Mouse (Mus musculus): ENCODE results near the gene Tspan9.
A peak's percentile ranks its signal among the peaks of the same experiment; 100 is the strongest.

Tspan9 gene

GRCm38 (mm10) chr6:127981176-127981575 lies 162.2 kb downstream of the Tspan9 start:
- peak; percentile 25 to 31 for DNase-seq (ENCODE audit: low spot score in 2 of 2)

GRCm38 (mm10) chr6:127980381-127981045 lies 162.9 kb downstream of the Tspan9 start:
- no peak for DNase-seq (ENCODE audit: low spot score in 2 of 2)

- no peak for DNase-seq (ENCODE audit: low spot score in 2 of 2)
These were observed 163.6 kb downstream of the Tspan9 start for GRCm38 (mm10) chr6:127979831-127980230.

DNA sequence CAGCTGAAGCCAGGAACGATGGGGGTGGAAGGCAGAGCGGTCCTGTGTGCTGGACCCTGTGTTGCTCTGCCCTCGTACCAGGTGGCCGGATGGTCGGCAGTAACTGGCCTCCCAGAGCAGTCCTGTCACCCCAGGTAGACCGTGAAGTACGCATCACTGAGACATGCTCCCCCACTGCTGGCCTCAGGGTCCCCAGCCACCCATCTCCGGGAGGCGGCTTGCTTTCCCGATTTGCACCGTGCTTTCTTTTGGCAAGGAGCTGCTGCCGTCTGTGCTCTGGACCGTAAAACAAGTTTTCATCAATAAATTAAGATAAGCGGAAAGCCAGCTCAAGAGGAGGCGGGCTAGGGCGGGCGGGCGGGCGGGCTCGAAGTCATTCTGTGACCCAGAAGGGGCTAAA lies 164.5 kb downstream of the Tspan9 start:
- no peak for DNase-seq (ENCODE audit: low spot score in 2 of 2)

GRCm38 (mm10) chr6:127976695-127977094 lies 166.7 kb downstream of the Tspan9 start:
- DNase-seq (ENCODE audit: low spot score in 2 of 2) = no peak

DNA sequence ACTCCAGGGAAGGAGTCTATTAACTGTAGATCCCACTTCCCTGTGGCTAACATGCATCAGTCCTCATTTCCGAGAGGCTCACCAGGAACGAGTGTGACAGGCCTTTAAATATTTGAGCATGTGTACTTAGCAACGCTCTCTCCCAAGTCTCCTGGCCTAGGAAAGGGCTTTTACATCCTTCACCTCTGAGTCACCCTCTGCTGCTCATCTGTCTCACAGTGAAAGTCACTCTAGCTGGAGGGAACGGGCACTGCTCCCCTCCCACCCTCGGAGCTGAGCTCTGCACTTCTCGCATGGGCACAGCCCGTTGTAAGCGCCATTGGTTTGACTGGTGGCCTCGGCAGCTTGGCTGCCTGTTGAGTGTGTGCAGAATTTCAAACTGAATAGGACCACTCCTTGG lies 169.4 kb downstream of the Tspan9 start:
- DNase-seq (ENCODE audit: low spot score in 2 of 2) = no peak

- no peak for DNase-seq (ENCODE audit: low spot score in 2 of 2)
These were observed 169.8 kb downstream of the Tspan9 start for GRCm38 (mm10) chr6:127973553-127973952.

GRCm38 (mm10) chr6:127971931-127972330 lies 171.5 kb downstream of the Tspan9 start:
- DNase-seq (ENCODE audit: low spot score in 2 of 2) = no peak

DNA sequence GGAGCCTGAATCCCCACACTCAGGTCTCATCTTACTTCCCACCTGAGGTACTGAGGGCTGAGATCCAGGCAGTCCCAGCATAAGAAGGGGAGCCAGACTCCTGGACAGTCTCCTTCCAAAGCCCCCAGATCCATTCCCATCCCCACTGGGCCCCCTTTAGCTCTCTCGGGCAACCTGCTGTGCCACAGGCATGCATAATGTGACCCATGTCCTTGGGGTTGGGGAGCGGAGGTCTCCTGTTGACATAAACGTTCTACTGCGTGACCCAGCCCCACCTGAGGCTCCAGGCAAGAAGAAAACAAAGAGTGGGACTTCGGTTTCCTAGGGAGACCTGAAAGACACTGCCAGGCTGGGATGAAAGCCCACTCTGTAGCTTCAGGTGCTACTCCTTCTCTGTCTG lies 172.5 kb downstream of the Tspan9 start:
- DNase-seq (ENCODE audit: low spot score in 2 of 2) = no peak

GRCm38 (mm10) chr6:127970120-127970519 lies 173.3 kb downstream of the Tspan9 start:
- DNase-seq (ENCODE audit: low spot score in 2 of 2) = peak; percentile 88 to 89

GRCm38 (mm10) chr6:127969709-127970108 lies 173.7 kb downstream of the Tspan9 start:
- no peak for DNase-seq (ENCODE audit: low spot score in 2 of 2)

- DNase-seq (ENCODE audit: low spot score in 2 of 2) = peak; percentile 70 to 78
These were observed 177.9 kb downstream of the Tspan9 start for GRCm38 (mm10) chr6:127965497-127965896.

DNA sequence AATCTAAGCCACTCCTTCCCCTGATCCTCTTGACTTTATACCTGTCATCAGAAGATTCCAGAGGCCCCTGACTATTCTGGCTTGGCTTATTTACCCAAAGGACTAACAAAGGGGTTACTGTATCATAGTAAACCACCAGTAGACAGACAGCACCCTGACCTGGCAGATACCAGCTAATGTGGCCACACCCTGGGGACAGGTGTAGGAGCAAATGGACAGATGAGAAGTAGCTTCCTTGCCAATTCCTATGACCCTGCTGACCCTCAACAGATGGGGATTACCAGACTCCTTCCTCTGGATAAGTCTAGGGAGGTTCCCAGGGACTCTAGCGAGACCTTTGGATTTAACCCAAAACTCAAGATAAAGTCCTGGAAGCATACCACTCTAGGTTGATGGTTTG lies 183.2 kb downstream of the Tspan9 start:
- no peak for DNase-seq (ENCODE audit: low spot score in 2 of 2)

DNA sequence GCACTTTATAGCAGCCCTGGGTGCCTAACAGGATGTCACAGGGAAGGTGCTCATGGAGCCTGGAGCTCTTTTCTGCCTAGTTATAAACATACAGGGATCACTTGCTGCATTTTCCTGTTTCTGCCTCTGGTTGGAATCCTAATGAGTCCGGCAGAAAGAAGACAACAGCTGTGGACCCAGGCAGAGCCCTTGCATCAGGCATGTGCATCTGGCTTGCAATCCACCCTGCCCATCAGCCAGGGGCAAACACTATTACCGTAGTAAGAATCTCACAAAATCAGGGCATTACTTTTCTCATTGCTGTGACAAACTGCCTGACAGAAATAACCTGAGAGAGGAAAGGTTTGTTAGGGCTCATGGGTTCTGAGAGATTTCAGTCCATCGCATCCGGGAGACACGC lies 187.2 kb downstream of the Tspan9 start:
- no peak for DNase-seq (ENCODE audit: low spot score in 2 of 2)

- no peak for DNase-seq (ENCODE audit: low spot score in 2 of 2)
These were observed 190.3 kb downstream of the Tspan9 start for GRCm38 (mm10) chr6:127953071-127953470.

GRCm38 (mm10) chr6:127949885-127950284 lies 193.5 kb downstream of the Tspan9 start:
- DNase-seq (ENCODE audit: low spot score in 2 of 2) = no peak

DNA sequence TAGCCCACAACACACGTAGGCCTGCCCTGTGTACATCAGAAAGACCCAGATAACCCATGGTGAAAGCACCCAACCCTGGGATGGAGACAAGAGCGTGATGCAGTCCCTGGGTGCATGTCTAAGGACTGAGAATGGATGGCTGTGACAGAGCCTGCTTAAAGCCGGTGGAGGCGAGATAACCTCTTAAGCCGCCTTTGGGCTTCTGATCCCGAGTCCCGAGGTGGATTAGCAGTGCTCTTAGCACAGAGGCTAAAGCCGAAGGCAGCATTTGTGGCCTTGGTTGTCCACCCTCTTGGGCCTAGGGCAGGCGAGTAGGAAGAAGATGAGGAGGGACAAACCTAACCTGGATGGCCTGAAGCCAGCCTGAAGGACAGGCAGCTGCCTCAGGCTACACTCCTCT lies 194.7 kb downstream of the Tspan9 start:
- DNase-seq (ENCODE audit: low spot score in 2 of 2) = no peak

DNA sequence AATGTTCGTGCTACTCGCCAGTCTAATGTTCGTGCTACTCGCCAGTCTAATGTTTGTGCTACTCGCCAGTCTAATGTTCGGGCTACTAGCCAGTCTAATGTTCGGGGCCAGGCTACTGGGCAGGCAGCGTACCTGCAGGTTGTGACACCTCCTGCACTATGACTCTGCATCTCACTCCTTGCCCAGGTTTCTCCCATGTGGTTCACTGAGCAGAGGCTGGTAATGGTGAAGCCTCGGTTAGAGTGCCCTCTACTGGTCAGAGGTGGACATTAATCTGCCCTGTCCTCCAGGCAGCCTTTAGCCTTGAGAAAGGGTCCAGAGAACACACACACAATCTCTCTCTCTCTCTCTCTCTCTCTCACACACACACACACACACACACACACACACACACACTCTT lies 197.7 kb downstream of the Tspan9 start:
- DNase-seq (ENCODE audit: low spot score in 2 of 2) = peak; percentile 85 to 89

DNA sequence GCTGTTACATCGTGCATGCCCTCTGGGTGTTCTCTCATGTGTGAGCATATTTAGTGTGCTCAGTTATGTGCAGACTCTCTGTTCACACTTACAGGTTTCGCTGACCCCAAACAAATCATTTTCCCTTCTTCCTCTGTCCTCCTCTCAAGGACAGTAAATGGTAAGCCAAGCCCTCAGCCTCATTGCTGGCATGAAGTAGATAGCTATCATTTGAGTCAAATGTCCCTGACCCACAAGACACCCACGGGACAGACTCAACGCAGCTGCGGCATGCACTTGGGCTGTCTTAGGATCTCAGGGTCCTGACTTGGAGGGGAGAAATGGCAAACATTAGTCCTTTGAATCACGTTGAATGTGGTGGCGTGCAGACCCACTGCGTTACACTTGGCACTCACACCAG lies 201.0 kb downstream of the Tspan9 start:
- DNase-seq (ENCODE audit: low spot score in 2 of 2) = no peak

DNA sequence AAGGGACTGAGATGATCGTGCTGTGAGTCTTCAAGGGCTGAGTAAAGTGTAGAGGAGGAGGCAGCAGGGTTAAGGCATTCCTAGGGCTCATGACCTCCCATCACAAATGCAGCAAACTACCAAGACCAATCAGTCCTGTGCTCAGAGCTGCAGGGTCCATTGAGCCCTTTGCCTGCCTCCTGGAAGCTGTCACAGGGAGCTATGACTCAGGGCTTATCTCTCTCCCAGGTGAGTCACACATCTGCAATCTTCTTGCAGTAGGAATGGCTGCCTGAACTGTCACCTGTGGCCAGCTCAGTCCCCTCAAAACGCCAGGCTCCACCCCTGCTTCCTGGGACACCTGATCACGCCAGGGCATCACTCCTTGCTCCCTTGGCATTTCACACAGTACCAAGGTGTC lies 208.3 kb downstream of the Tspan9 start:
- no peak for DNase-seq (ENCODE audit: low spot score in 2 of 2)

DNA sequence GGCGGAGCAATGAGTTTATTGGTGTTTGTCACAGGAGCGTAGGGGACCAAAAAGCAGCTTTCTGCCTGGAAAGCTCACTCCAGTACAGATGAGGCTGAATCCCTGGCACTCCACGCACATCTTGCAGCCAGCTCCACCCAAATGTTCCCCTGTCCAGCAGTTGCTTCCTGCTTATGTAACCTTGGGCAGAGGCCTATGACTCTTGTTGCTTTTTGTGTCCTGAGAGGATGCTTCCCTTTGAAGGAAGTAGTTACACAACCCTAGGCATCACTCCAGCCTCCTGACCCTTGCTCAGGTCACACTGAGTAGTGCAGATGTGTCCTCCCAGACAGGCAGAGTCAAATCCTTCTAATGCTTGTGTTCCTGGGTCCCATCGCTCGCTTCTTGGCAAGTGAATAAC lies 209.6 kb downstream of the Tspan9 start:
- DNase-seq (ENCODE audit: low spot score in 2 of 2) = no peak

DNA sequence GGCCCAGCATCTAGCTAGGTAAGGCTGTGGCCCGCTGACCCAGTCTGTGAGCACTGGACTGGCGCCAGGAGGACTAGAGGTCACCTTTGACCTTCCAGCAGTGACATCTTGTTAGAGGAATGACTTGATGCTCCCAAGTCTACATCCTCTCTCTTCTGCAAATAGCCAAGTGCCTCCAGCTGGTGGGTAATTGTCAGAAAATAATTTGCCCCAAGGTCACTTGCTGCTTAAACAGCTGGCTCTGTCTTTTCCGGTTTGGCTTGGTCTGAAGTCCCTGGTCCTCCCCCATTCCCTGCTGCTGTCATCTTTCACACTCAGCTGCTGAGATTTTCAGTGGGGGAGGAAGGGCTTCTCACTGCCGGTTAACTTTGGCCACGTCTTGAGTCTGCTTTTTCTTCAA lies 210.7 kb downstream of the Tspan9 start:
- no peak for DNase-seq (ENCODE audit: low spot score in 2 of 2)

- no peak for DNase-seq (ENCODE audit: low spot score in 2 of 2)
These were observed 214.7 kb downstream of the Tspan9 start for GRCm38 (mm10) chr6:127928682-127929081.

DNA sequence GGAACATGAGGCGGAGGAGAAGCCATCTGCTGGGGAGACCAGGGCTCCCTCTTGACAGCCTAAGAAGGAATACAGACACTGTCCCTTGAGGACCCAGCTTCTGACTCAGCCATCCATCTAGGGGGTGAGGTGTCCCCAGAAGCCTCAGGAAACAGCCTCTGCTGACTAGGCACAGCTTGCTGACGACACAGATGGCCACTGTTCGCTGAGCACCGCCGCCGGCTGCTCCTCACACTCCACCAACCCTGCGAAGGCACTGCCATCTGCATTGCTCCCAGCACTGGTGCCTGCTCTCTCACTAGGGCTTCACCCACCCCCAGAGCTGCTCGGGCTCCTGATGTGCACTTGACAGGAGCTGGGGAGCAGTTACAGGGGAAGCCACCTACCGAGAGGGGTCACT lies 217.5 kb downstream of the Tspan9 start:
- DNase-seq (ENCODE audit: low spot score in 2 of 2) = peak; percentile 73 to 78

Data from right cerebral cortex, adult 2 months (tissue).